Mouse (Mus musculus): ENCODE results near the gene Rab27a. TPM values are rescaled to one million over a fixed set of nuclear protein-coding genes. Genes with fewer than 3 reads are reported as not detected.

Rab27a gene
- polyA plus RNA-seq, 1 experiment from 2014 or later = 3.6 TPM

DNA sequence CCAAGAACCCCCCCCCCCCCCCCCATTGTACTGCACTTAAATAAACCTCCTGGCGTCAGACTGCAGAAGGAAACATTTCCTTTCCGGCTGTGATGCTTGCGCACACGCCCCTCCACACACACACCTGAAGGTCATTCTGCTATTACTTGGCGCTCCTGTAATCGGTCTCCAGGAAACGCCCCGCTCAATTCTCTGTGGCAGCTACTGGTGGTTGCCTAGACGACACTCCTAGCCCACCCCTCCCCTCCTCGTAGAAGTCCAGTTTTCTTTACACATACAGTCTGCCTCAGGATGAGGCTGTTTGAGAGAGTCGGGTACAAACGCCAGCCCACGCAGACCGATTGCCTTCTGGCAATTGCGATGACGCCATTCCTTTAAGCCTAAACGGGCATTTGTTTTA is 49.9 kb downstream of the Rab27a start:
- Histone ChIP-seq H3K36me3 (ENCODE audit: control insufficient read depth, insufficient read depth, low read length) (no peaks in the 10 kb centered on the region), H3K27ac (ENCODE audit: low read length) (peak overlapping the region; percentile 41), H3K4me2 (ENCODE audit: low read length) (peak overlapping the region; percentile 36), H3K9me3 (replicated peaks; ENCODE audit: control insufficient read depth, low read length, poor library complexity, severe bottlenecking) (no peaks in the 10 kb centered on the region), H3K4me1 (ENCODE audit: control insufficient read depth, insufficient read depth, low read length) (peaks cover 3% of the 10 kb centered on the region; the same call in 1 of the 2 replicates), H3K27me3 (ENCODE audit: control insufficient read depth, insufficient read depth, low read depth, low read length) (no peaks in the 10 kb centered on the region; the same call in 1 of the 2 replicates), H3K9ac (ENCODE audit: low read depth, low read length) (0 out of 2 replicates have a peak overlapping the region, but pooled peaks have one; percentile 10), H3K4me3 (ENCODE audit: low read depth, low read length) (peak overlapping the region; percentile 8; the same call in 1 of the 2 replicates)
- ATAC-seq = peak; percentile 94
- 28% methylated on average over 17 of the region's 17 CpGs for WGBS

DNA sequence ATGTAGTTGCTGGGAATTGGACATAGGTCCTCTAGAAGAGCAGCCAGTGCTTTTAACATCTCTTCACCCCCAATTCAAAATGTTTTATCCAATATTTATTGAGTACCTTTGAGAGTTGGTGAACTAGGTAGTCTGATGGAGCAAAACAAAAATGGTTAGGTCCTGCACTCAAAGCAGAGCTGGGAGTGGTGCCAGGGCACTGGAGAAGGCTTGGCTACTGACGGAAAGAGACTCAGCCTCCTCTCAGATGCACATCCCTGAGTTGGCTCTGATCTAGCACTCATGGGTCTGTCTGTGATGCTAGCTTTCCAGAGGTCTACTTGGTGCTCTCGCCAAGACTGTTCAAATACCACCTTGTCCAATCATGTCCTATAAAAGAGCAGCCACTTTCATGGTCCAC is 53.2 kb downstream of the Rab27a start:
- H3K36me3 ChIP-seq (ENCODE audit: control insufficient read depth, insufficient read depth, low read length) = no peaks in the 10 kb centered on the region
- no peak overlapping the region for H3K4me2 ChIP-seq (ENCODE audit: low read length)
- peaks cover 3% of the 10 kb centered on the region; the same call in 1 of the 2 replicates for H3K4me1 ChIP-seq (ENCODE audit: control insufficient read depth, insufficient read depth, low read length)
- H3K9me3 ChIP-seq (replicated peaks; ENCODE audit: control insufficient read depth, low read length, poor library complexity, severe bottlenecking) = no peaks in the 10 kb centered on the region
- H3K9ac ChIP-seq (ENCODE audit: low read depth, low read length) = no peak overlapping the region
- H3K27me3 ChIP-seq (ENCODE audit: control insufficient read depth, insufficient read depth, low read depth, low read length) = peaks cover 8% of the 10 kb centered on the region
- H3K4me3 ChIP-seq (ENCODE audit: low read depth, low read length) = no peak overlapping the region
- WGBS = 89% methylated on average over 2 of the region's 2 CpGs
- no peak overlapping the region for H3K27ac ChIP-seq (ENCODE audit: low read length)
- ATAC-seq = no peak

DNA sequence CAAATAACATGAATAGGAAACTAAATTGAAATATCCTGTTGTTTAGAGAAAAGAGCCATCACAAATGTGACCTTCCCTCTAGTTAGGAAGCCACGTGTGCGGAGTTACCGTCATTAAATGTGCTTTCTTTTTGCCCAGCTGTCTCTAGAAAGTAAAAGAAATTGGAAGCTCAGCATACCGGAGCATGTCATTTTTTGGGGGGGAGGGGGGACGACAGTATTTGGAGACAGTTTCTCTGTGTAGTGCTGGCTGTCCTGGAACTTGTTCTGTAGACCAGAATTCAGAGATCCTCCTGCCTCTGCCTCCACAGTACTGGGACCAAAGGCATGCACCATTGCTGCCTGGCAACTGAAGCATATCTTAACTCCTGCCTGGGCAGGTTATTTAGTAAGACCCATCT is 56.9 kb downstream of the Rab27a start, which contains the start of gene Khdc3:
Gene Khdc3 (plus strand): TSS at position 301 of the 400 bp plus-strand sequence.
- no peak within 1 kb of the TSS for H3K9ac ChIP-seq (ENCODE audit: low read depth, low read length)
- ATAC-seq = no peak
- peaks cover 25% of the 10 kb centered on the region for H3K27me3 ChIP-seq (ENCODE audit: control insufficient read depth, insufficient read depth, low read depth, low read length)
- no peak within 1 kb of the TSS for H3K4me3 ChIP-seq (ENCODE audit: low read depth, low read length)
- no peak within 1 kb of the TSS for H3K27ac ChIP-seq (ENCODE audit: low read length)
- H3K9me3 ChIP-seq (replicated peaks; ENCODE audit: control insufficient read depth, low read length, poor library complexity, severe bottlenecking) = no peaks in the 10 kb centered on the region
- peaks cover 5% of the 10 kb centered on the region; the same call in 1 of the 2 replicates for H3K4me1 ChIP-seq (ENCODE audit: control insufficient read depth, insufficient read depth, low read length)
- WGBS = 91% methylated on average over 5 of the region's 5 CpGs
- no peaks in the 10 kb centered on the region for H3K36me3 ChIP-seq (ENCODE audit: control insufficient read depth, insufficient read depth, low read length)
- H3K4me2 ChIP-seq (ENCODE audit: low read length) = no peak within 1 kb of the TSS

DNA sequence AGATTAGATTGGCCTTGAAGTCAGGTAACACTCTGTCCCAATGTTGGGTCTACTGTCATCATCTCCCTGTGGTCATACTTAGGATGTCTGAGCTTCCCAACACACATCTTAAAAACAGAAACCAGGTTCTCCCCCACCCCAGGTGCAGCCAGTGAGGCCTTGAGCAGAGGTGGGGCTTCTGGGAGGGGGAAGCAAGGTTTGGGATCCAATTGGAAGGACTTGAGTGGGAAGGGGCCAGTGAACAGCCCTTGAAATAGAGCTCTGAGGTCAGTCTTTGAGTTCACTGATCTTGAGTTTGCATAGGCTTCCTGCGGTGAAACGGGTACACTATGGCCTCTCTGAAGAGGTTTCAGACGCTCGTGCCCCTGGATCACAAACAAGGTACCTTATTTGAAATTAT is 57.5 kb downstream of the Rab27a start, which contains the start of gene Gm20509:
Gene Gm20509 (plus strand): TSS at position 290 of the 400 bp plus-strand sequence.
- peak within 1 kb of the TSS; percentile 74 for H3K4me2 ChIP-seq (ENCODE audit: low read length)
- no peaks in the 10 kb centered on the region for H3K9me3 ChIP-seq (replicated peaks; ENCODE audit: control insufficient read depth, low read length, poor library complexity, severe bottlenecking)
- H3K4me1 ChIP-seq (ENCODE audit: control insufficient read depth, insufficient read depth, low read length) = peaks cover 5% of the 10 kb centered on the region; the same call in 1 of the 2 replicates
- H3K9ac ChIP-seq (ENCODE audit: low read depth, low read length) = peak within 1 kb of the TSS; percentile 70
- peak within 1 kb of the TSS; percentile 44 for H3K4me3 ChIP-seq (ENCODE audit: low read depth, low read length)
- H3K27me3 ChIP-seq (ENCODE audit: control insufficient read depth, insufficient read depth, low read depth, low read length) = peaks cover 25% of the 10 kb centered on the region
- no peak within 1 kb of the TSS for H3K27ac ChIP-seq (ENCODE audit: low read length)
- no peaks in the 10 kb centered on the region for H3K36me3 ChIP-seq (ENCODE audit: control insufficient read depth, insufficient read depth, low read length)
- ATAC-seq = no peak
- WGBS = 96% methylated on average over 4 of the region's 4 CpGs

DNA sequence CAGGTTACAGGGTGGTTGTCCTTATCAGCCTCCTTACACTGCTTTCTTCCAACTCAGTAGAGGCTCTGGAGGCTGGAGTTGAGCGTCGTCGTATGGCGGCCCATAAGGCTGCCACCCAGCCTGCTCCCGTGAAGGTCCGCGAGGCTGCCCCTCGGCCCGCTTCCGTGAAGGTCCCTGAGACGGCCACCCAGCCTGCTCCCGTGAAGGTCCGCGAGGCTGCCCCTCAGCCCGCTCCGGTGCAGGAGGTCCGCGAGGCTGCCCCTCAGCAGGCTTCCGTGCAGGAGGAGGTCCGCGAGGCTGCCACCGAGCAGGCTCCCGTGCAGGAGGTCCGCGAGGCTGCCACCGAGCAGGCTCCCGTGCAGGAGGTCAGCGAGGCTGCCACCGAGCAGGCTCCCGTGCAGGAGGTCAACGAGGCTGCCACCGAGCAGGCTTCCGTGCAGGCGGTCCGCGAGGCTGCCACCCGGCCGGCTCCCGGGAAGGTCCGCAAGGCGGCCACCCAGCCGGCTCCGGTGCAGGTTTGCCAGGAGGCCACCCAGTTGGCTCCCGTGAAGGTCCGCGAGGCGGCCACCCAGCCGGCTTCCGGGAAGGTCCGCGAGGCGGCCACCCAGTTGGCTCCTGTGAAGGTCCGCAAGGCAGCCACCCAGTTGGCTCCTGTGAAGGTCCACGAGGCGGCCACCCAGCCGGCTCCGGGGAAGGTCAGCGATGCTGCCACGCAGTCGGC is 58.7 kb downstream of the Rab27a start:
- Histone ChIP-seq H3K9ac (ENCODE audit: low read depth, low read length) (peak overlapping the region; percentile 70), H3K4me3 (ENCODE audit: low read depth, low read length) (peak overlapping the region; percentile 44), H3K4me2 (ENCODE audit: low read length) (peak overlapping the region; percentile 74), H3K36me3 (ENCODE audit: control insufficient read depth, insufficient read depth, low read length) (no peaks in the 10 kb centered on the region), H3K4me1 (ENCODE audit: control insufficient read depth, insufficient read depth, low read length) (peaks cover 5% of the 10 kb centered on the region; the same call in 1 of the 2 replicates), H3K9me3 (replicated peaks; ENCODE audit: control insufficient read depth, low read length, poor library complexity, severe bottlenecking) (no peaks in the 10 kb centered on the region), H3K27ac (ENCODE audit: low read length) (no peak overlapping the region), H3K27me3 (ENCODE audit: control insufficient read depth, insufficient read depth, low read depth, low read length) (peaks cover 25% of the 10 kb centered on the region)
- WGBS = 5% methylated on average over 53 of the region's 60 CpGs
- ATAC-seq = peak; percentile 39; the same call in 1 of the 2 replicates

DNA sequence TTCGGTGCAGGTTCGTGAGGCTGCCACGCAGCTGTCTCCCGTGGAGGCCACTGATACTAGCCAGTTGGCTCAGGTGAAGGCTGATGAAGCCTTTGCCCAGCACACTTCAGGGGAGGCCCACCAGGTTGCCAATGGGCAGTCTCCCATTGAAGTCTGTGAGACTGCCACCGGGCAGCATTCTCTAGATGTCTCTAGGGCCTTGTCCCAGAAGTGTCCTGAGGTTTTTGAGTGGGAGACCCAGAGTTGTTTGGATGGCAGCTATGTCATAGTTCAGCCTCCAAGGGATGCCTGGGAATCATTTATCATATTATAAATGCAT is 59.2 kb downstream of the Rab27a start:
- no peak for ATAC-seq
- Histone ChIP-seq H3K4me2 (ENCODE audit: low read length) (peak overlapping the region; percentile 74), H3K4me3 (ENCODE audit: low read depth, low read length) (peak overlapping the region; percentile 44), H3K36me3 (ENCODE audit: control insufficient read depth, insufficient read depth, low read length) (no peaks in the 10 kb centered on the region), H3K27ac (ENCODE audit: low read length) (no peak overlapping the region), H3K27me3 (ENCODE audit: control insufficient read depth, insufficient read depth, low read depth, low read length) (peaks cover 25% of the 10 kb centered on the region), H3K9ac (ENCODE audit: low read depth, low read length) (peak overlapping the region; percentile 70), H3K4me1 (ENCODE audit: control insufficient read depth, insufficient read depth, low read length) (peaks cover 5% of the 10 kb centered on the region; the same call in 1 of the 2 replicates), H3K9me3 (replicated peaks; ENCODE audit: control insufficient read depth, low read length, poor library complexity, severe bottlenecking) (no peaks in the 10 kb centered on the region)
- WGBS = 32% methylated on average over 5 of the region's 5 CpGs

DNA sequence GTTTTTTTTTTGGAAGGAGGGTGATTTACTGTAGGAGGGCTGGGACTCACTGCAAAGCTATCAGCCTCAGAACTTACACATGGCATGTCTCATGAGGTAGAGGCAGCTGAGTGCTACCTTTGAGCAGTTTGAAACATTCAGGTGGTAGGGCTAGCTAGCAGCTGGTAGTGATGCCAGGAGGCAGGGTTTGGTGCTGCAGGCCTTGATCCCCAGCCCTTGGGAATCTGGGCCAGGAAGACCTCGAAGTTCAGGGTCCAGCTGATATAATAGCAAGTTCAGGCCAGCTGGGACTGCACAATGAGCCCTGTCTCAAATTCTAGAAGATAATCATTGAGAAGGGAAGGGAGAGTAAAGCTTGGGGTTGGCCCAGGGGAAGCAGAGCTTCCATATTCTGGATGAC is 60.5 kb downstream of the Rab27a start:
- WGBS = 69% methylated on average over 1 of the region's 1 CpGs
- no peak for ATAC-seq
- peaks cover 25% of the 10 kb centered on the region for H3K27me3 ChIP-seq (ENCODE audit: control insufficient read depth, insufficient read depth, low read depth, low read length)

DNA sequence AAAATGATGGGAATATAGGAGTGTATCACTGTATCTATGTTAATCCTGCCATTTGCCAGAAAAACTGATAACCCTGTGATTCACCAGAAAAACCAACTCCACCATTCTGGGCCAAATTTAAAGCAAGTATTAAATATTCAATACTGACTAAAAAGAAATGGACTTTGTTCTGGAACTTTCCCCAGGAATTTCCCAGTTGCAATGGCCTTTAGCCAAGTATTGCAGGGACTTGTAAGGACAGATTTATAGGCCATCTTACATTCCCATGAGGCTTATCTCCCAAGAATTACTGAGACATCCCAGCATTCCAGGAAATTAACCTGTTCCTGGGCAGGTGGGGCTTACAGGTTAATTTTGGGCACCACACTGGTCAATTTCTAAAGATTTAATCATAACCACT is 61.1 kb downstream of the Rab27a start:
- H3K9ac ChIP-seq (ENCODE audit: low read depth, low read length) = no peak overlapping the region
- H3K4me2 ChIP-seq (ENCODE audit: low read length) = no peak overlapping the region
- no peak overlapping the region for H3K27ac ChIP-seq (ENCODE audit: low read length)
- no peak overlapping the region for H3K4me3 ChIP-seq (ENCODE audit: low read depth, low read length)
- no peaks in the 10 kb centered on the region for H3K9me3 ChIP-seq (replicated peaks; ENCODE audit: control insufficient read depth, low read length, poor library complexity, severe bottlenecking)
- H3K4me1 ChIP-seq (ENCODE audit: control insufficient read depth, insufficient read depth, low read length) = peaks cover 5% of the 10 kb centered on the region; the same call in 1 of the 2 replicates
- no peak for ATAC-seq
- H3K27me3 ChIP-seq (ENCODE audit: control insufficient read depth, insufficient read depth, low read depth, low read length) = peaks cover 25% of the 10 kb centered on the region
- no peaks in the 10 kb centered on the region for H3K36me3 ChIP-seq (ENCODE audit: control insufficient read depth, insufficient read depth, low read length)

More for the DNA sequence above, 60.5 kb downstream of the Rab27a start:
- no peaks in the 10 kb centered on the region for H3K9me3 ChIP-seq (replicated peaks; ENCODE audit: control insufficient read depth, low read length, poor library complexity, severe bottlenecking)
- H3K36me3 ChIP-seq (ENCODE audit: control insufficient read depth, insufficient read depth, low read length) = no peaks in the 10 kb centered on the region
- H3K4me1 ChIP-seq (ENCODE audit: control insufficient read depth, insufficient read depth, low read length) = peaks cover 5% of the 10 kb centered on the region; the same call in 1 of the 2 replicates
- no peak overlapping the region for H3K27ac ChIP-seq (ENCODE audit: low read length)
- no peak overlapping the region for H3K4me2 ChIP-seq (ENCODE audit: low read length)
- H3K9ac ChIP-seq (ENCODE audit: low read depth, low read length) = no peak overlapping the region
- no peak overlapping the region for H3K4me3 ChIP-seq (ENCODE audit: low read depth, low read length)

Data from midbrain, embryonic 16.5 days (tissue).